ENCODE assay signal across 8 mouse cellular contexts in genomic region chr9:118927501-118927900, GRCm38 (mm10). TPM values are rescaled to one million over a fixed set of nuclear protein-coding genes. Genes with fewer than 3 reads are reported as not detected.
A peak's percentile ranks its signal among the peaks of the same experiment; 100 is the strongest.
DNase-seq lines count a peak whose midpoint lies in the region; ATAC-seq lines count a peak whose summit lies in the region.

No protein-coding gene starts in this region.

- H3K27me3 ChIP-seq in lung, embryonic 15.5 days: no peaks in the 10 kb centered on the region
- H3K27me3 ChIP-seq in intestine, embryonic 15.5 days (replicated peaks): no peaks in the 10 kb centered on the region
- H3K27me3 ChIP-seq in liver, embryonic 16.5 days (ENCODE audit: control insufficient read depth, insufficient read depth, low read depth, low read length): no peaks in the 10 kb centered on the region
- no peaks in the 10 kb centered on the region for H3K27me3 ChIP-seq in stomach, embryonic 14.5 days (ENCODE audit: control insufficient read depth, insufficient read depth, low read length)

- peak overlapping the region; percentile 88 for H3K4me2 ChIP-seq in lung, embryonic 15.5 days
- peak overlapping the region; percentile 99 for H3K4me2 ChIP-seq in intestine, embryonic 15.5 days (replicated peaks)
- peak overlapping the region; percentile 98 for H3K4me2 ChIP-seq in liver, embryonic 16.5 days (ENCODE audit: low read depth, low read length)
- peak overlapping the region; percentile 98 for H3K4me2 ChIP-seq in stomach, embryonic 14.5 days (replicated peaks; ENCODE audit: low read depth, low read length)

- H3K9me3 ChIP-seq in lung, embryonic 15.5 days: no peaks in the 10 kb centered on the region
- H3K9me3 ChIP-seq in intestine, embryonic 15.5 days: no peaks in the 10 kb centered on the region
- H3K9me3 ChIP-seq in liver, embryonic 16.5 days (replicated peaks; ENCODE audit: control insufficient read depth, low read length): no peaks in the 10 kb centered on the region
- no peaks in the 10 kb centered on the region for H3K9me3 ChIP-seq in stomach, embryonic 14.5 days (ENCODE audit: control insufficient read depth, low read depth, low read length)

- peak; percentile 15 for DNase-seq in CD4-positive, CD25-positive, alpha-beta regulatory T cell, adult 2 months (ENCODE audit: low read depth, low spot score)
- DNase-seq in lung, postnatal 25 days (ENCODE audit: low spot score): no peak
- DNase-seq in spleen, adult 18-20 months: no peak

- ATAC-seq in CD4-positive, CD25-positive, alpha-beta regulatory T cell, adult 4 months: no peak
- ATAC-seq in lung, embryonic 15.5 days (ENCODE audit: borderline replicate concordance, extremely low read depth, low FRiP score, low TSS enrichment): 0 out of 2 replicates have a peak, but pooled peaks have one; percentile 6
- ATAC-seq in intestine, embryonic 15.5 days: no peak
- ATAC-seq in liver, embryonic 16.5 days (ENCODE audit: low read depth): no peak
- no peak for ATAC-seq in stomach, embryonic 14.5 days (ENCODE audit: insufficient number of reproducible peaks, insufficient read depth, low FRiP score, low read depth)

- peaks cover 51% of the 10 kb centered on the region for H3K4me1 ChIP-seq in lung, embryonic 15.5 days
- peaks cover 26% of the 10 kb centered on the region for H3K4me1 ChIP-seq in intestine, embryonic 15.5 days (replicated peaks)
- H3K4me1 ChIP-seq in liver, embryonic 16.5 days (ENCODE audit: control insufficient read depth, low read depth, low read length): peaks cover 33% of the 10 kb centered on the region
- H3K4me1 ChIP-seq in stomach, embryonic 14.5 days (ENCODE audit: control insufficient read depth, insufficient read depth, low read length): peaks cover 23% of the 10 kb centered on the region

- H3K4me3 ChIP-seq in lung, embryonic 15.5 days: peak overlapping the region; percentile 86
- peak overlapping the region; percentile 85 for H3K4me3 ChIP-seq in intestine, embryonic 15.5 days (replicated peaks)
- peak overlapping the region; percentile 81 for H3K4me3 ChIP-seq in liver, embryonic 16.5 days (ENCODE audit: low read depth, low read length)
- peak overlapping the region; percentile 78 for H3K4me3 ChIP-seq in stomach, embryonic 14.5 days (ENCODE audit: low read depth, low read length)

- peak overlapping the region; percentile 92 for H3K9ac ChIP-seq in lung, embryonic 15.5 days
- peak overlapping the region; percentile 89 for H3K9ac ChIP-seq in intestine, embryonic 15.5 days
- peak overlapping the region; percentile 83 for H3K9ac ChIP-seq in liver, embryonic 16.5 days (ENCODE audit: low read depth, low read length)
- peak overlapping the region; percentile 70 for H3K9ac ChIP-seq in stomach, embryonic 14.5 days (replicated peaks; ENCODE audit: low read depth, low read length)

- H3K27ac ChIP-seq in lung, embryonic 15.5 days: peak overlapping the region; percentile 89
- H3K27ac ChIP-seq in intestine, embryonic 15.5 days: peak overlapping the region; percentile 89
- H3K27ac ChIP-seq in liver, embryonic 16.5 days (ENCODE audit: low read length): peak overlapping the region; percentile 34; the same call in 1 of the 2 replicates
- peak overlapping the region; percentile 27; the same call in 1 of the 2 replicates for H3K27ac ChIP-seq in stomach, embryonic 14.5 days (ENCODE audit: low read length)

- no peaks in the 10 kb centered on the region for H3K36me3 ChIP-seq in lung, embryonic 15.5 days
- 0 out of 2 replicates have a peak, but pooled peaks cover 4% of the 10 kb centered on the region for H3K36me3 ChIP-seq in intestine, embryonic 15.5 days
- no peaks in the 10 kb centered on the region for H3K36me3 ChIP-seq in liver, embryonic 16.5 days (ENCODE audit: control insufficient read depth, insufficient read depth)
- no peaks in the 10 kb centered on the region for H3K36me3 ChIP-seq in stomach, embryonic 14.5 days (ENCODE audit: control insufficient read depth, insufficient read depth, low read length)

- WGBS in lung, embryonic 15.5 days: 5% methylated on average over 8 of the region's 8 CpGs
- 20% methylated on average over 8 of the region's 8 CpGs for WGBS in intestine, embryonic 15.5 days
- 15% methylated on average over 8 of the region's 8 CpGs for WGBS in liver, embryonic 16.5 days (ENCODE audit: insufficient replicate concordance)
- WGBS in stomach, embryonic 14.5 days: 38% methylated on average over 8 of the region's 8 CpGs

RNA-seq across cellular contexts. Expression of gene Ctdspl, which starts 1.2 kb away (rescaled TPM):
- polyA plus RNA-seq in CD4-positive, CD25-positive, alpha-beta regulatory T cell, adult 4 months (2017; shearing (Covaris generic)): under 1 TPM; 0.62 to 0.75 TPM
- 19.0 and 22.2 TPM in 2 replicates for polyA plus RNA-seq in lung, embryonic 15.5 days (2015; fragmentation: Nextera tagmentation; extraction: Ambion mirVana)
- polyA plus RNA-seq in intestine, embryonic 15.5 days (2015; fragmentation: Nextera tagmentation; extraction: Ambion mirVana): 16.9 and 18.4 TPM in 2 replicates
- polyA plus RNA-seq in liver, embryonic 16.5 days (2015; fragmentation: Nextera tagmentation; extraction: Ambion mirVana): 3.2 and 3.7 TPM in 2 replicates
- polyA plus RNA-seq in stomach, embryonic 14.5 days (2014; fragmentation: Nextera tagmentation; extraction: Ambion mirVana): 26.6 and 26.7 TPM in 2 replicates

Comparison
In these comparisons a context has a peak if more than half of its experiments do, and no peak if none do; other contexts are left out.
1. H3K27ac ChIP-seq: peak in every context shown above with its lines; median percentile 89 in lung, embryonic 15.5 days; 89 in intestine, embryonic 15.5 days; 34 in liver, embryonic 16.5 days; 27 in stomach, embryonic 14.5 days.